Mouse (Mus musculus) cortical plate, adult 2 months (tissue): Measurements from ENCODE around the gene Stt3b.

ENCODE experiments used
- CTCF ChIP-seq: fragments of 200-500 bp; IDR thresholded peaks from 2 replicates; pipeline ENCODE4 v1.5.1; 2011; ENCODE audit warnings: mild to moderate bottlenecking, control low read depth, low read length; ENCODE audit not compliant: insufficient read depth; ENCODE audit errors: extremely low read depth
- POLR2A ChIP-seq: fragments of 200-500 bp; IDR thresholded peaks from 2 replicates; pipeline ENCODE4 v1.6.1; 2011; ENCODE audit warnings: mild to moderate bottlenecking, low read length, control low read depth; ENCODE audit not compliant: insufficient read depth; ENCODE audit errors: extremely low read depth

DNA sequence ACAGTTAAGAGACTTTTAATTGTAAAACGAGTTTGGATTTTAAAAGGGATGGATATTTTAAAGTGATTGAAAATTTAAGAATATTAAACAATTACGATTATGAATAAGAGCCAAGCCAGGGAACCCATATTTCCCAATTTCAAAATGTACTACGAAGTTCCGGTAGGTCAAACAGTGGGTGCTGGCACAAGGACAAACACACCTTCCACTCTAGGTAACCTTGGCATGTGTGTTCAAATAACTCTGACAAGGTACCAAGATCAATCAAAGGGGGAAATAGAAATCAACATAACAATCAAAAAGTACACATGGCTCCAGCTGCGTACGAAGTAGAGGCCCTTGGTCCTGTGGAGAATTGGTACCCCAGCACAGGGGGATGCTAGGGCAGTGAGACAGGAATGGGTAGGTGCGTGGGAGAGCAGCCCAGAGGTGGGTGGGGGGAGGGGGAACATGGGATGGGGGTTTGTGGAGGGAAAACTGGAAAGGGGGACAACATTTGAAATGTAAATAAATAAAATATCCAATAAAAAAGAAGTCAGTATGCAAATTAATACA is 37.0 kb downstream of the Stt3b start:
- TF ChIP-seq CTCF (no peak), POLR2A (no peak)
